Mouse (Mus musculus) heart, embryonic 14.5 days (tissue): ENCODE results near the gene Nanog. TPM values are rescaled to one million over a fixed set of nuclear protein-coding genes. Genes with fewer than 3 reads are reported as not detected.
A peak's percentile ranks its signal among the peaks of the same experiment; 100 is the strongest.
"Not testable (repeated sequence)": the region's sequence is repeated elsewhere in the genome, so short reads cannot be mapped to it uniquely, and the experiment has no call there.

Experiments used
- ATAC-seq: fragments of 200-750 bp; cut with Nextera tagmentation; 2 replicates; pipeline ENCODE4 v1.8.0; 2017; ENCODE audit warnings: low read depth, moderate TSS enrichment; ENCODE audit not compliant: insufficient number of reproducible peaks, insufficient read depth, low FRiP score
- H3K27ac ChIP-seq, 2 experiments: fragments of 200-500 bp in 1 of 2; fragments of 300-500 bp in 1 of 2; sonication (generic) in 1 of 2; replicated peaks in 1 of 2; 2 replicates each; pipeline ENCODE4 v1.5.1; 2012 to 2014; ENCODE audit warnings: low read depth in 2 of 2, low read length in 2 of 2, control low read depth in 1 of 2, mild to moderate bottlenecking in 1 of 2, mixed read lengths in 1 of 2; ENCODE audit not compliant: control insufficient read depth in 1 of 2, insufficient read depth in 1 of 2
- H3K27me3 ChIP-seq: fragments of 300-500 bp; sonication (generic); 2 replicates; pipeline ENCODE4 v1.6.1; 2014; ENCODE audit warnings: mild to moderate bottlenecking, low read length, control low read depth; ENCODE audit not compliant: control insufficient read depth, insufficient read depth
- H3K36me3 ChIP-seq: fragments of 300-500 bp; sonication (generic); 2 replicates; pipeline ENCODE4 v1.6.1; 2014; ENCODE audit warnings: mild to moderate bottlenecking, control low read depth, low read length, mixed read lengths; ENCODE audit not compliant: control insufficient read depth, insufficient read depth
- H3K4me1 ChIP-seq, 2 experiments: fragments of 200-500 bp in 1 of 2; fragments of 300-500 bp in 1 of 2; sonication (generic) in 1 of 2; 2 replicates each; pipeline ENCODE4 v1.6.1; 2012 to 2014; ENCODE audit warnings: low read length in 2 of 2, control low read depth in 1 of 2, mixed read lengths in 1 of 2; ENCODE audit not compliant: control insufficient read depth in 2 of 2, insufficient read depth in 2 of 2
- H3K4me2 ChIP-seq: fragments of 300-500 bp; sonication (generic); 2 replicates; pipeline ENCODE4 v1.6.1; 2014; ENCODE audit warnings: mild to moderate bottlenecking, low read length
- H3K4me3 ChIP-seq, 2 experiments: fragments of 200-500 bp in 1 of 2; fragments of 300-500 bp in 1 of 2; sonication (generic) in 1 of 2; 2 replicates each; pipeline ENCODE4 v1.5.1; 2012 to 2014; ENCODE audit warnings: low read length in 2 of 2, mild to moderate bottlenecking in 2 of 2, control low read depth in 1 of 2, low read depth in 1 of 2, moderate library complexity in 1 of 2; ENCODE audit not compliant: control insufficient read depth in 1 of 2, insufficient read depth in 1 of 2
- H3K9ac ChIP-seq: fragments of 300-500 bp; sonication (generic); 2 replicates; pipeline ENCODE4 v1.6.1; 2014; ENCODE audit warnings: mild to moderate bottlenecking, low read length
- H3K9me3 ChIP-seq: fragments of 300-500 bp; sonication (generic); 2 replicates; pipeline ENCODE4 v1.6.1; 2016; ENCODE audit warnings: low read length, control low read depth; ENCODE audit not compliant: control insufficient read depth
- WGBS: fragments of 180-500 bp; shearing (Covaris S2); extraction: QIAGEN DNeasy Blood & Tissue Kit; methylation state at CpG from one replicate; pipeline ENCODE4 v1.1.7; 2014; 5-methylcytosine and 5-hydroxymethylcytosine counted together
- polyA plus RNA-seq: library from polyadenylated mRNA; unstranded; fragments of >200 nt; fragmentation: Nextera tagmentation; extraction: Ambion mirVana; gene quantifications from 2 replicates; pipeline ENCODE4 v1.2.1, GENCODE M21; 2014

The Nanog gene
- polyA plus RNA-seq, 1 experiment from 2014 or later, result 1.2 TPM

DNA sequence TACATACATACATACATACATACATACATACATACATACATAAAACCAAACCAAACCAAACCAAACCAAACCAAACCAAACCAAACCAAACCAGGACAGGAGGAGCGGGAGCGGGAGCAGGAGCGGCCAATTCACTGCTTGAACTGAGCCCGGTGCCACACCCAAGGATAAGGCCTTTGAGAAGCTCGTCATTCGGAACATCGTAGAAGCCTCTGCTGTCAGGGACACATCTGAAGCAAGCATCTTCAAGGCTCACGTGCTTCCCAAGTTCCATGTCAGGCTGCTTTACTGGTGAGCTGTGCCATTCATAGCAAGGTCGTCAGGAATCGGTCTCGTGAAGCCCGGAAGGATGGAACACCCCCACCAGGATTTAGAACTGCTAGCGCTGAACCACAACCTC, 20.6 kb upstream of the Nanog start:
- no peak overlapping the region for H3K9ac ChIP-seq
- no peak for ATAC-seq
- H3K27ac ChIP-seq, result no peak overlapping the region
- no peaks in the 10 kb centered on the region for H3K9me3 ChIP-seq
- no peak overlapping the region for H3K4me3 ChIP-seq
- WGBS, result 86% methylated on average over 13 of the region's 13 CpGs
- no peak overlapping the region for H3K4me2 ChIP-seq
- H3K27me3 ChIP-seq, result no peaks in the 10 kb centered on the region
- no peaks in the 10 kb centered on the region for H3K36me3 ChIP-seq
- no peaks in the 10 kb centered on the region for H3K4me1 ChIP-seq

DNA sequence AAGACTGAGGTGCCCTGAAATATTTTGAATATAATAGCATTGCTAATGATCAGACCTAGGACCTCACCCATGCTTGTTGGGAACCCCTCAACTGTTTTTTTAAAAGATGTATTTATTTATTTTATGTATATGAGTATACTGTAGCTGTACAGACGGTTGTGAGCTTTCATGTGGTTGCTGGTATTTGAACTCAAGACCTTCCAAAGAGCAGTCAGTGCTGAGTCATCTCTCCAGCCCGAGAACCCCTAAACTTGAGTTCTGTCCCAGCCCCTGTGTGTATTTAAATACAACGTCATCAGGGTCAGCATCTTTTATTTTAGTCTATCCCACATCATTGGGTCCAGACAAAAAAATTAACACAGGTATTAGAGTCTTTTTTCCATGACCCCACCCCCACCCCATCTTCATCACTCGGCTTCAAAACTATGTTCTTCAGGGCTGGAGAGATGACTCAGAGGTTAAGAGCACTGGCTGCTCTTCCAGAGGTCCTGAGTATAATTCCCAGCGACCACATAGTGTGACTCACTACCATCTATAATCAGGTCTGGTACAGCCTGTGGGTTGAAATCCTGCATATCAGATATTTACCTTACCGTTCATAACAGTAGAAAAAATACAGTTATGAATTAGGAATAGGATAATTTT, 17.8 kb upstream of the Nanog start:
- H3K27me3 ChIP-seq, result no peaks in the 10 kb centered on the region
- no peaks in the 10 kb centered on the region for H3K9me3 ChIP-seq
- H3K4me1 ChIP-seq, result no peaks in the 10 kb centered on the region
- H3K4me2 ChIP-seq, result no peak overlapping the region
- H3K4me3 ChIP-seq, result no peak overlapping the region
- H3K9ac ChIP-seq, result no peak overlapping the region
- ATAC-seq, result no peak
- H3K36me3 ChIP-seq, result no peaks in the 10 kb centered on the region
- 66% methylated on average over 6 of the region's 6 CpGs for WGBS
- no peak overlapping the region for H3K27ac ChIP-seq

DNA sequence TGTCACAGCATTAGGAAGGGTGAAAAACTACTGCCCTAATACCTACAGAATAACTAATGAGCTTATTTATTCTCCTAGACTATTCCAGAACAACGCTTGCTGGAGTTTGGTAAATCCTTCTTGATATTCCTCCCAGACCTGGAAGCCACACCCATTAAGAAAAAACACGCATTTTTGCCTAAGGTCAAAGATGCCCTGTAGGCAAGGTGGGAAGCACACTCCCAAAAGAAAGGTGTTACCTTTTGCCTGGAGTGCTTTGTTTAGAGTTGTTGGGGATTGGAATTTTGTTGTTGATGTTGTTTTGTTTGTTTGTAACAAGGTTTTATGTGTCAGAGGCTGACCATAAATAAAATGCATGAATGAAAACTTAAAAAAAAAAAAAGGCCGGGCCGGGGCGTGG, 17.2 kb upstream of the Nanog start:
- Histone ChIP-seq H3K27me3 (no peaks in the 10 kb centered on the region), H3K9me3 (no peaks in the 10 kb centered on the region), H3K36me3 (no peaks in the 10 kb centered on the region), H3K9ac (no peak overlapping the region), H3K4me2 (no peak overlapping the region), H3K4me1 (no peaks in the 10 kb centered on the region), H3K4me3 (no peak overlapping the region), H3K27ac (no peak overlapping the region)
- WGBS, result 88% methylated on average over 5 of the region's 5 CpGs
- no peak for ATAC-seq

DNA sequence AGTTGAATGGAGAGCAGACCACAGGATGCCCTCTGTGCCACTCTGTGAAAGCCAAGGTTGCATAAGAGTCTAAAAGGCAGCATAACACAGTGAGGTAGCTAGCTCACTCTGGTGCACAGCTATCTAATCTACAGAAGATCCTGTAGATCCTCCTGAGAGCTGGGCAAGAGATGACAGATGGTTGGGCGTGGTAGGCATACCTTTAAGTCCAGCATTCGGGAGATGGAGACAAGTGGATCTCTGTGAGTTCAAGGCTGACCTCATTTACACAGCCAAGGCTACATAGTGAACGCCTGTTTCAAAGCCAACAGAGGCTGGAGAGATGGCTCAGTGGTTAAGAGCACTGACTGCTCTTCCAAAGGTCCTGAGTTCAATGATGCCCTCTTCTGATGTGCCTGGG, 11.9 kb upstream of the Nanog start:
- no peak overlapping the region for H3K27ac ChIP-seq
- no peak for ATAC-seq
- no peaks in the 10 kb centered on the region for H3K4me1 ChIP-seq
- H3K27me3 ChIP-seq, result no peaks in the 10 kb centered on the region
- H3K4me3 ChIP-seq, result no peak overlapping the region
- no peaks in the 10 kb centered on the region for H3K36me3 ChIP-seq
- H3K4me2 ChIP-seq, result no peak overlapping the region
- 74% methylated on average over 3 of the region's 3 CpGs for whole genome bisulfite sequencing
- H3K9me3 ChIP-seq, result no peaks in the 10 kb centered on the region
- no peak overlapping the region for H3K9ac ChIP-seq

GRCm38 (mm10) chr6:122699628-122700027, 7.7 kb upstream of the Nanog start:
- not testable (repeated sequence) for H3K4me3 ChIP-seq, H3K4me2 ChIP-seq, H3K9me3 ChIP-seq, H3K36me3 ChIP-seq, H3K9ac ChIP-seq, H3K27me3 ChIP-seq, ATAC-seq, H3K27ac ChIP-seq
- peaks cover 9 to 17% of the 10 kb centered on the region in 2 experiments; a peak in 3 of 4 replicates for H3K4me1 ChIP-seq
- 75% methylated on average over 2 of the region's 2 CpGs for WGBS

DNA sequence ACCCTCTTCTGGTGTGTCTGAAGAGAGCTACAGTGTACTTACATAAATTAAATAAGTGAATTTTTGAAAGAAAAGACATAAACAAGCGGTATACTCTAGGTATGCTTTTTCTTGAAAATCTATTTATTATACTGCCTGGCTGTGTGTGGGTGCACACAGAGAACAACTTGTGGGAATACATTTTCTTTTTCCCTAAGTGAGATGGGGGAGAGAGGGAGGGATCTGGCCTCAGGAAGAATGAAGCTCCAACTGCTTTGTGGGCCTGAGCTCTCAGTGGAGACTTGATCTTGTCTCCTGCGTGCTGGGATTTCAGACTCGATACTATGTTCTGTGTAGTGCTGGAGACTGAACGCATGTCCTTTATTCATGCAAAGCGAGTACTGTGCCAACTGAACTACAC, 5.5 kb upstream of the Nanog start:
- ATAC-seq, result no peak
- peaks cover 9 to 17% of the 10 kb centered on the region in 2 experiments; a peak in 3 of 4 replicates for H3K4me1 ChIP-seq
- peak overlapping the region; percentile 69; the same call in 1 of the 2 replicates for H3K4me2 ChIP-seq
- 72% methylated on average over 5 of the region's 5 CpGs for WGBS
- no peaks in the 10 kb centered on the region for H3K27me3 ChIP-seq
- H3K9ac ChIP-seq, result no peak overlapping the region; the same call in 1 of the 2 replicates
- no peaks in the 10 kb centered on the region for H3K36me3 ChIP-seq
- no peak overlapping the region for H3K4me3 ChIP-seq
- peak overlapping the region; percentile 90 to 94 for H3K27ac ChIP-seq
- H3K9me3 ChIP-seq, result no peaks in the 10 kb centered on the region

DNA sequence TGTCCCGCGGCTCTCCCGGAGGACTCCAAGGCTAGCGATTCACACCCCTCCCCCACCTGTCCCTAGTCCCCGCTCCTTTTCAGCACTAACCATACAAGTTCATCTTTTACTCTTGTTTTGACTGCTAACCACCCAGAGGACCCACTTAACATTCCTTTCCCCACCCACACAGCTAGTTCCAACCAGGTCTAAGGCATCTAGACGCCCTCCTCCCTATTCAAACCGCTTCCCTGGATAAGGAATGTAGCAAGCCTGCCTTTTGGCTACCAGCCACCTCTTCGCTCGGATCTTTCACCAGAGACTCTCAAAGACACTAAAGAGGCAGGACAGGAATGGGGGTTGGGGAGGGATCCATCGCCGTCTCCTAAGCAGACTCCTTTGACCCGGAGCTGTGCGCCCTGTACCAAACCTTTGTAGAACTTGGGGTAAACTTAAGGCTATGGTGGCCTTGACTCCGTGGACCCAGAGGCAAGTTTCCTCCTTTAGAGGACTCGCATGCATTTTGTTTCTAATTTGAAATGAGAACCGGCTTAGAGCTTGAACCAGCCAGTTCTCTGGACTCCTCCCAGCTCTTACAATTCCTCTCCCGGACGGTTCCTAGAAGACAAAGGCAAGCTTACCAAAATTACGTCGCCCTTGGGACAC, 4.7 kb upstream of the Nanog start:
- Histone ChIP-seq H3K9me3 (no peaks in the 10 kb centered on the region), H3K4me2 (peak overlapping the region; percentile 69), H3K27me3 (0 out of 2 replicates have a peak, but pooled peaks cover under 1% of the 10 kb centered on the region), H3K4me3 (peak overlapping the region; percentile 37 to 38), H3K27ac (peak overlapping the region; percentile 90 to 94), H3K36me3 (no peaks in the 10 kb centered on the region), H3K9ac (peak overlapping the region; percentile 67), H3K4me1 (peaks cover 9 to 17% of the 10 kb centered on the region in 2 experiments; a peak in 3 of 4 replicates)
- 2% methylated on average over 20 of the region's 20 CpGs for WGBS
- peak; percentile 94 for ATAC-seq
